Mouse (Mus musculus): ENCODE measurements around the gene Pax3. TPM values are rescaled to one million over a fixed set of nuclear protein-coding genes. Genes with fewer than 3 reads are reported as not detected.

The Pax3 gene
- polyA plus RNA-seq, 1 experiment from 2014 or later = 0.14 TPM

GRCm38 (mm10) chr1:78215749-78216508, 19.0 kb upstream of the Pax3 start:
- H3K9ac ChIP-seq (ENCODE audit: low read depth, low read length) = no peak overlapping the region
- peak overlapping the region; percentile 94 for H3K4me2 ChIP-seq (replicated peaks; ENCODE audit: low read depth, low read length)
- ATAC-seq (ENCODE audit: low FRiP score, low TSS enrichment) = peak; percentile 73
- H3K36me3 ChIP-seq (ENCODE audit: control insufficient read depth, insufficient read depth, low read length) = no peaks in the 10 kb centered on the region
- WGBS = under 1% methylated on average over 36 of the region's 36 CpGs
- H3K9me3 ChIP-seq (ENCODE audit: control insufficient read depth, low read length) = no peaks in the 10 kb centered on the region
- H3K4me3 ChIP-seq (ENCODE audit: low read length) = peak overlapping the region; percentile 51
- peaks cover 7% of the 10 kb centered on the region; the same call in 1 of the 2 replicates for H3K4me1 ChIP-seq (ENCODE audit: control insufficient read depth, insufficient read depth, low read length)
- H3K27me3 ChIP-seq (ENCODE audit: control insufficient read depth, insufficient read depth, low read length) = peaks cover 96% of the 10 kb centered on the region
- H3K27ac ChIP-seq (ENCODE audit: low read depth, low read length) = no peak overlapping the region

- no peak overlapping the region for H3K27ac ChIP-seq (ENCODE audit: low read depth, low read length)
- no peak overlapping the region for H3K9ac ChIP-seq (ENCODE audit: low read depth, low read length)
- ATAC-seq (ENCODE audit: low FRiP score, low TSS enrichment) = no peak
- H3K36me3 ChIP-seq (ENCODE audit: control insufficient read depth, insufficient read depth, low read length) = no peaks in the 10 kb centered on the region
- 4% methylated on average over 5 of the region's 5 CpGs for WGBS
- 0 out of 2 replicates have a peak, but pooled peaks cover 3% of the 10 kb centered on the region for H3K4me1 ChIP-seq (ENCODE audit: control insufficient read depth, insufficient read depth, low read length)
- H3K4me3 ChIP-seq (ENCODE audit: low read length) = no peak overlapping the region
- no peak overlapping the region for H3K4me2 ChIP-seq (replicated peaks; ENCODE audit: low read depth, low read length)
- no peaks in the 10 kb centered on the region for H3K9me3 ChIP-seq (ENCODE audit: control insufficient read depth, low read length)
- H3K27me3 ChIP-seq (ENCODE audit: control insufficient read depth, insufficient read depth, low read length) = peaks cover 97% of the 10 kb centered on the region
Observed at GRCm38 (mm10) chr1:78211041-78211440, 14.1 kb upstream of the Pax3 start.

- H3K27me3 ChIP-seq (ENCODE audit: control insufficient read depth, insufficient read depth, low read length) = peaks cover 97% of the 10 kb centered on the region
- WGBS = 1% methylated on average over 15 of the region's 15 CpGs
- H3K36me3 ChIP-seq (ENCODE audit: control insufficient read depth, insufficient read depth, low read length) = no peaks in the 10 kb centered on the region
- ATAC-seq (ENCODE audit: low FRiP score, low TSS enrichment) = no peak
- no peaks in the 10 kb centered on the region for H3K4me1 ChIP-seq (ENCODE audit: control insufficient read depth, insufficient read depth, low read length)
- H3K4me2 ChIP-seq (replicated peaks; ENCODE audit: low read depth, low read length) = no peak overlapping the region
- no peak overlapping the region for H3K9ac ChIP-seq (ENCODE audit: low read depth, low read length)
- no peaks in the 10 kb centered on the region for H3K9me3 ChIP-seq (ENCODE audit: control insufficient read depth, low read length)
- no peak overlapping the region for H3K27ac ChIP-seq (ENCODE audit: low read depth, low read length)
- H3K4me3 ChIP-seq (ENCODE audit: low read length) = no peak overlapping the region
Observed at GRCm38 (mm10) chr1:78210568-78210967, 13.6 kb upstream of the Pax3 start.

- no peak overlapping the region for H3K27ac ChIP-seq (ENCODE audit: low read depth, low read length)
- H3K9me3 ChIP-seq (ENCODE audit: control insufficient read depth, low read length) = no peaks in the 10 kb centered on the region
- peaks cover 96% of the 10 kb centered on the region for H3K27me3 ChIP-seq (ENCODE audit: control insufficient read depth, insufficient read depth, low read length)
- no peak overlapping the region for H3K4me2 ChIP-seq (replicated peaks; ENCODE audit: low read depth, low read length)
- 5% methylated on average over 9 of the region's 9 CpGs for WGBS
- no peaks in the 10 kb centered on the region for H3K36me3 ChIP-seq (ENCODE audit: control insufficient read depth, insufficient read depth, low read length)
- ATAC-seq (ENCODE audit: low FRiP score, low TSS enrichment) = no peak
- no peaks in the 10 kb centered on the region for H3K4me1 ChIP-seq (ENCODE audit: control insufficient read depth, insufficient read depth, low read length)
- no peak overlapping the region for H3K9ac ChIP-seq (ENCODE audit: low read depth, low read length)
- no peak overlapping the region for H3K4me3 ChIP-seq (ENCODE audit: low read length)
Observed at GRCm38 (mm10) chr1:78208281-78208814, 11.4 kb upstream of the Pax3 start.

- H3K4me3 ChIP-seq (ENCODE audit: low read length) = no peak overlapping the region
- no peak for ATAC-seq (ENCODE audit: low FRiP score, low TSS enrichment)
- peaks cover 95% of the 10 kb centered on the region for H3K27me3 ChIP-seq (ENCODE audit: control insufficient read depth, insufficient read depth, low read length)
- no peak overlapping the region; the same call in 1 of the 2 replicates for H3K4me2 ChIP-seq (replicated peaks; ENCODE audit: low read depth, low read length)
- no peak overlapping the region for H3K9ac ChIP-seq (ENCODE audit: low read depth, low read length)
- H3K36me3 ChIP-seq (ENCODE audit: control insufficient read depth, insufficient read depth, low read length) = no peaks in the 10 kb centered on the region
- WGBS = 17% methylated on average over 4 of the region's 4 CpGs
- no peaks in the 10 kb centered on the region for H3K4me1 ChIP-seq (ENCODE audit: control insufficient read depth, insufficient read depth, low read length)
- no peak overlapping the region for H3K27ac ChIP-seq (ENCODE audit: low read depth, low read length)
- H3K9me3 ChIP-seq (ENCODE audit: control insufficient read depth, low read length) = no peaks in the 10 kb centered on the region
Observed at GRCm38 (mm10) chr1:78204341-78204740, 7.4 kb upstream of the Pax3 start.

GRCm38 (mm10) chr1:78203622-78204211, 6.8 kb upstream of the Pax3 start:
- Histone ChIP-seq H3K4me1 (ENCODE audit: control insufficient read depth, insufficient read depth, low read length) (no peaks in the 10 kb centered on the region), H3K27ac (ENCODE audit: low read depth, low read length) (no peak overlapping the region), H3K9me3 (ENCODE audit: control insufficient read depth, low read length) (no peaks in the 10 kb centered on the region), H3K36me3 (ENCODE audit: control insufficient read depth, insufficient read depth, low read length) (no peaks in the 10 kb centered on the region), H3K4me3 (ENCODE audit: low read length) (peak overlapping the region; percentile 28), H3K9ac (ENCODE audit: low read depth, low read length) (no peak overlapping the region), H3K4me2 (replicated peaks; ENCODE audit: low read depth, low read length) (peak overlapping the region; percentile 15), H3K27me3 (ENCODE audit: control insufficient read depth, insufficient read depth, low read length) (peaks cover 95% of the 10 kb centered on the region)
- WGBS = under 1% methylated on average over 32 of the region's 33 CpGs
- ATAC-seq (ENCODE audit: low FRiP score, low TSS enrichment) = peak; percentile 10; the same call in 1 of the 2 replicates

- ATAC-seq (ENCODE audit: low FRiP score, low TSS enrichment) = no peak
- WGBS = under 1% methylated on average over 14 of the region's 14 CpGs
Observed at GRCm38 (mm10) chr1:78203086-78203614, 6.2 kb upstream of the Pax3 start.

GRCm38 (mm10) chr1:78202466-78203085, 5.6 kb upstream of the Pax3 start:
- Histone ChIP-seq H3K27ac (ENCODE audit: low read depth, low read length) (no peak overlapping the region), H3K4me1 (ENCODE audit: control insufficient read depth, insufficient read depth, low read length) (no peaks in the 10 kb centered on the region), H3K9ac (ENCODE audit: low read depth, low read length) (no peak overlapping the region), H3K4me3 (ENCODE audit: low read length) (no peak overlapping the region), H3K9me3 (ENCODE audit: control insufficient read depth, low read length) (no peaks in the 10 kb centered on the region), H3K36me3 (ENCODE audit: control insufficient read depth, insufficient read depth, low read length) (no peaks in the 10 kb centered on the region), H3K4me2 (replicated peaks; ENCODE audit: low read depth, low read length) (no peak overlapping the region), H3K27me3 (ENCODE audit: control insufficient read depth, insufficient read depth, low read length) (peaks cover 95% of the 10 kb centered on the region)
- under 1% methylated on average over 23 of the region's 23 CpGs for WGBS
- ATAC-seq (ENCODE audit: low FRiP score, low TSS enrichment) = no peak

More at GRCm38 (mm10) chr1:78203086-78203614, 6.2 kb upstream of the Pax3 start:
- H3K4me3 ChIP-seq (ENCODE audit: low read length) = peak overlapping the region; percentile 28
- no peaks in the 10 kb centered on the region for H3K4me1 ChIP-seq (ENCODE audit: control insufficient read depth, insufficient read depth, low read length)
- H3K27me3 ChIP-seq (ENCODE audit: control insufficient read depth, insufficient read depth, low read length) = peaks cover 95% of the 10 kb centered on the region
- peak overlapping the region; percentile 15; the same call in 1 of the 2 replicates for H3K4me2 ChIP-seq (replicated peaks; ENCODE audit: low read depth, low read length)
- H3K27ac ChIP-seq (ENCODE audit: low read depth, low read length) = no peak overlapping the region
- H3K9me3 ChIP-seq (ENCODE audit: control insufficient read depth, low read length) = no peaks in the 10 kb centered on the region
- H3K9ac ChIP-seq (ENCODE audit: low read depth, low read length) = no peak overlapping the region
- H3K36me3 ChIP-seq (ENCODE audit: control insufficient read depth, insufficient read depth, low read length) = no peaks in the 10 kb centered on the region
